Mouse (Mus musculus): ENCODE results near the gene Adamts17.

- TF ChIP-seq CTCF (IDR thresholded peaks at IDR 0.05) (no peak), POLR2A (IDR thresholded peaks at IDR 0.05; ENCODE audit: insufficient read depth, low read depth, low read length) (no peak)
Observed at GRCm38 (mm10) chr7:67034369-67034768, 194.8 kb downstream of the Adamts17 start.
